Mouse (Mus musculus) thymus, postnatal 14 days (tissue): Measurements from ENCODE around the gene Foxd1.

Experiments used
- DNase-seq: peaks from one replicate; pipeline ENCODE4 v3.0.0; 2021

The Foxd1 gene

GRCm38 (mm10) chr13:98356176-98356972 lies 2.3 kb downstream of the Foxd1 start:
- DNase-seq = no peak

DNA sequence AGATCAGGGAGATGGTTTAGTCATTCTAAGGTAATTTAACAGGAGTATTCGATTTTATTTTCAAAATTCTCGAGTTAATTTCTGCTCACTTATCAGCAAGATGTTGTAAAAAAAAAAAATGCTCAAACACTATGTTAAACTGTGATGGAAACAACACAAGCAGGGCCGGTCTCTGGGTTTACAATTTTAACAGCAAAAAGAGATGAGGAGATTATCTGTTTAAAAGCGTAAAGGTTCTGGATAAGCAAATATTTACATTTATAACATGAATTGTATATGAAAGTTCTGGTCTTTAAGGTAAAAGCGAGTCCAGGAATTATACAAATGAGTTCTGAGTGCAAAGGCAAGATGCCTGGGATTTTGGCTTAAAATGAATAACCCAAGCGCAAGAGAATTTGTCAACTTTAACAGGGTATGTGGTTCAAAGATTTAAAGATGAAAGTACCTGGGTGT lies 3.0 kb downstream of the Foxd1 start:
- no peak for DNase-seq

DNA sequence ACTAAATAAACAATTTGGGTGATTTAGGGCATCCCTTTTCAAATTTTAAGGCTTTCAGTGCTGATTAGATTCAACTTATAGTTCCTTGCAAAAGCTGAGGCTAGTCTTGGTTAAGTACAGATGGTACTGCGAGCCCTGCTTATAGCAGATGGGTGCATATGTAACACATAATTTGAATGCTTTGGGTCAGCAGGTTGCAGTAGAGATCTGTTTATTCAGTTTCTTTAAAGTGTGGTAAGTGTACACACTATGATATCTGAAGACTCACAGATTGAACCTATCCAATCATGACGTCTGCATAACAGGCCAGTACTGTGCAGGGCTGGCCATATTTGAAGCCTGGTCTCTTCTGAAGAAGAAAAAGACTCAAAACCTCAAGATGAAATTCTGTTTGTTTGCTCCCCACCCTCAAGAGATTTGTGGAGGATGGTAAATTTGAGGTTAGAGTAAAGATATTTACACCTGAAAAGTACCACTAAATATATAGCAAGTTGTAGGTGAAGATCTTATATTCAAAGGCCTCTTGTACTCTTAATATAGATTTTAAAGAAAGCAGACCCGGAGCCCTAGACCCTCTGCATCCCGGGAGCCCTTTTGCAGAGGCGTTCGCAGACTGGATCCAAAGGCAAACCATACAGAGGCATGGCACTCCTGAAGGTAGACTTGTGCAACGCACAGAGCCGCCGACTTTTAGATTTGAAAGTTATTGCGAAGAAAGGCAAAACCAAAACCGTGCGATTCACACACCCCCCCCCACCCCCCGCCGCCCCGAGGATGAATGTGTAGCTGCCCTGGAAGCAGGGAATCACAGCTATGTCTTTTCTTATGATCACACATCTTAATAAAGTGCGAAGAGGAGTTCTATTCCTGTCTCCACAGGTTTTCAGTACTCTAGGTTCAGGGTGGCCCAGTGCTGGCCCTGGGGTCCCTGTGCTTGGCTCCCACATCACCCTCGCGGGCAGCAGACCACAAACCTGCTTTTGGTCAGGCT lies 3.7 kb downstream of the Foxd1 start:
- no peak for DNase-seq

DNA sequence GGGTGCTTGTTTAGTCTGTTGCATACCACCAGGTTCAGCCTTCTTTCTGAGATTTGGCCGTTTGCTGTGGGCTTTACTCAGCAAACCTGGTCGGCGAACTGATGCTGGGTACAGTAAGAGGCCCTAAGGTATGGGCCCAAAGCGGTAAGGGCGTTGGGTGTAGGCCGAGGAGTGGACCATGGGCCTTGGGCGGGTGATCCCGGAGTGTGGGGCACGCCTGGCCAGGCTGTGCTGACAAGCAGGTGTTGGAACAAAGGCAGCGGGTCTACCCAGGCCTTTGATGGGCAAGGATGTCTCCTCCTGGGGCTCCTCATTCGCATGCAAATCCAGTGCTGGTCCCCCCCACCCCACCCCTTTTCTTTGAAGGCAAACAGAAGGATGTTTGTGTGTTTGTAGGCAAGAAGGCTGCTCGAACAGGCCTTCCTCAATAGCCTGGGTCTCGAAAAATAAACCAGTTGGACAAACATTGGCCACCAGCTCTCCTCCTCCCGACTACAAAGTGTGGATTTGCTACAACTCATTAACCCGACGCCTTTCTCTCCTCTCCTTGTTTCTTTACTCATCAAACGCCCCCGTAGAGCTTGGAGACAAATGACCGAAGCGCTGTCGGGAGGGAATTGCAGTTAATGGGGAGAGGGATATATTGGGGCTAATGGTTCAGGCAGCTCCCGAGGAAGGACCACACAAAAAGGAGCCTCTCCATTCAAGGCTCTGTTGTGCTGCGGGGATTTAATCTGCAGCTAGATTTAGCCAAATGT lies 4.6 kb downstream of the Foxd1 start:
- no peak for DNase-seq

DNA sequence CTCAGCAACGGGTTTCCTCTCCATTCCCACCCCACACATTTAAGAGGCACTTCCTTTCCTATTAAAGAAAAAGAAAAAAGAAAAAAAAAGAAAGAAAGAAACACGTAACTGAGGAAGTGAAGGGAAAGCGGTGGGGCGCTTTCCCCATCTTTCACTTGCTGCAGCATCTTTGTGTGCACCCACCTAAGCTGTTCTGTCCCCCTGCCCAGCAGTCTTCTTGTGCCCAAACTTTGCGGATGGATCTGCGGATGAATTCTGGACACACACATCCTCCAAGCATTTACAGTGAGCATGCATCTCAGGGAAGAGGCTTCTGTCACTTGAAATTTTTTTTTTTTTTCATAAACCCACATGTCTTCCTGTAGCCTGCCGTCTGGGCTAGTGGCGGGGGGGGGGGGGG lies 5.3 kb downstream of the Foxd1 start:
- no peak for DNase-seq

DNA sequence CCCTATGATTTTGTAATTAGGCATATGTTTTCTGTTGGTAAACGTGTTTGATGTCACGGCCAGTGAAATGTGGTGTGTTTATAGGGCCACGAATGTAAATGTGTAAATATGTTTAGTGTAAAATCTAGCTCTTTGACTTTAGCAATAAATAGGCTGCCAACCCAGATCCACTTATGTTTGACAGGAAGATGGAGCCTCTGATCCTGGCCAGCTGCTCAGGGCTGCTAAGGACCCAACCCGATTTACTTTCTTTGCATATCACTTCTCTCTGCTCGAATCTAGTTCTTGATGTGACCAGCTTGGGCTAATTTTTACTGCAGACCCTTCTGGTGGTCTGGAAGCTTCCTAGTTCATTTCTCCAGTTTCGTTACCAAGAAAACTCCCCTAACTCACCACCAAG lies 6.3 kb downstream of the Foxd1 start:
- no peak for DNase-seq

DNA sequence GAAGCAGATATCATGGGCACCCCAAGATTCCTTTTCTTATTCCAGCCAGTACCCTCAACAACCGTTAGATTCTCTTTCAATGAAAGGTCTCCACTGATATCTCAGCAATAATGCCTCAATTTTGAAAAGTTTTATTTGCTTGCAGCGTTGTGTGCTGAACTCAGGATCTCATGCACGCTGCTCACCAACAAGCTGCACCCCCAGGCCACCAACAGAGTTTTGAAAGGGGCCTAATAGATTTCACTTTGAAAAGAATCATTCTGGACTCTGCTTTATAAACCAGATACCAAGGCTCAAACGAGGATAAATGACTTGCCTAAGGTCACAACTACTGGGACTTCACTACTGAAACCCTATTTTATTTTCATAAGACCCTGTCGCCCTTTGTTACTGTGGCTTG lies 7.1 kb downstream of the Foxd1 start:
- no peak for DNase-seq

DNA sequence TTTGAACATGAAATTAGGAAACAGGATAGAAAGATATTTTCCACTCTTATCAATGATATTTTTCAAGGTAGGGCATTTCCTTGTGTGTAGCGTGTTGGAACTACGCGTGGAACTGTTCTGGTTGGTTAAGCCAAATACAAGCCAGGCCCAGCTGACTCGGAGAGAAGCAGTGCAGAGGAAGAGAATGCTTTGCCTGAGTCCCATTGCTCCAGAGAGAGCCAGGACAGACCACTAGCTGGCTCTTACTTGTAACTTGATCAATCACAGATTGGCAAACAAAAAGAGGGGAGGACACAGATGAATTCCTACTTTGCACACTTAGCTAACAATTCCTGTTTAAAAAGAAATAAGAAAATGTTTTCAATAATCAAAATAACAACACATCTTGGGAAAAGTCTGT lies 9.0 kb downstream of the Foxd1 start:
- DNase-seq = no peak

DNA sequence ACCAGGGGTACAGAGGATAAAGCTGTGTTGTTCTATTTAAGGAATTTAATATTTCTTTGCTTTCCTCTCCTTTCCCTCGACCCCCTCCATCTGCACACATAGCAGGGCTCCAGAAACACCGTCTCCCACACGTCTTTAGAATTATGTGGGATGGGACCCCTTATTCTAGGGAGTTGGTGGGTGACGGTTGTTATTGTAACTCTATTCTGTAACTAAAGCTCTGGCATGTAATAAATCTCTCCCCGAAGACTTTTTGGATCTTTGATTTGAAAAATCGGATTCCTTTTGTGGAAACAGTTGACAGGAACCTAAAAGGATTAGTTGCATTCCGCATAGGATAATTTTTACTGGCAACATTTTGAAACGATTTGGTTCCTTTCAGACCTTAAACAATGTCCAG lies 11.0 kb downstream of the Foxd1 start:
- no peak for DNase-seq

DNA sequence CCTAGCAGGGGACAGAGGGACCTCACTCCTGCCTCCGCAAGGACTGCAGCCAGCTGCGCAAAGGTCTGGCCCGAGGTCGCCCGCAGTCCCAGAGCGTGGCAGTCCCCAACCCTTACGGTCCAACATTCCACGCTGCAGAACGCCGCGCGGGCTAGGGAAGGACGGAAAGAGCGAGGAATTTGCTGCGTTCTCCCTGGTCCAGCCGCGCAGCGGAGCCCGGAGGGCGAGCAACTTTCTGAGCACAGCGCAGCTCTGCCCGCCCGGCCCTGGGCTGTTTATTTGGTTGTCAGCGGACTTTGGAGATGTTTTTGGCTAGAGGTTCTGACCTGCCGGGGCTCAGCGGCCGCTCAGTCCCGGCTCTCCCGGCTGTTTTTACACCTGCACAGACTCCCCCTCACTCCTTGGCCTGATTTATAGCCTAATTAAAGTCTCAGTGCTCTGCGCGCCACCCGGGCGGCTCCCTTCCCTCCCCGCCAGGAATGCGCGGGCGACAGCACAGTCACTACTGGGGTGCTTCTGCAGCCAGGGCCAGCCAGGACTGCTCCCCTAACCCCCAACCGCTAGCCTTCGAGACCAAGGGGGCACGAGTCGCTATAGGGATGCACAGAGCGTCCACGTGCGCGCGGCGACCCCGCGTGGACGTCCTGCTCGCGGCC lies 11.9 kb downstream of the Foxd1 start:
- DNase-seq = no peak

GRCm38 (mm10) chr13:98366469-98367275 lies 12.6 kb downstream of the Foxd1 start:
- no peak for DNase-seq

GRCm38 (mm10) chr13:98367601-98368000 lies 13.6 kb downstream of the Foxd1 start:
- DNase-seq = no peak

GRCm38 (mm10) chr13:98369046-98369445 lies 15.0 kb downstream of the Foxd1 start:
- no peak for DNase-seq

- DNase-seq = no peak
Measured at GRCm38 (mm10) chr13:98374560-98374959, 20.5 kb downstream of the Foxd1 start.

DNA sequence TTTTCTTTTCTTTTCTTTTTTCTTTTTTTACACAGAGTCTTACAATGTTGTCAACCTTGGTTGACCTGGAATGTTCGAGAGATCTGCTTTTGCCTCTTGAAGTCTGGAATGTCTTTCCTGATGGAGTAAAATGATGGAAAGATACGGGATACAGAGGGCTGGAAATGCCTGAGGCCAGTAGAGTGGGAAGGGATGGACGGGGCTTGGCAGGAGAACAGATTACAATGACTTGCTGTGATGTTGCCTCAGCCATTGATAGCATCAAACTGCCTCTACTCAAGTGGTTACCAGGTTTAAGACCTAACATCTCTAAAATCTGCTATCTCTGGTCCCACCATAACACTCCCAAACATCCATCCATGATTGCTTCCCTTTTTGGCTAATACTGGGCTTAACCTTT lies 20.9 kb downstream of the Foxd1 start:
- no peak for DNase-seq

DNA sequence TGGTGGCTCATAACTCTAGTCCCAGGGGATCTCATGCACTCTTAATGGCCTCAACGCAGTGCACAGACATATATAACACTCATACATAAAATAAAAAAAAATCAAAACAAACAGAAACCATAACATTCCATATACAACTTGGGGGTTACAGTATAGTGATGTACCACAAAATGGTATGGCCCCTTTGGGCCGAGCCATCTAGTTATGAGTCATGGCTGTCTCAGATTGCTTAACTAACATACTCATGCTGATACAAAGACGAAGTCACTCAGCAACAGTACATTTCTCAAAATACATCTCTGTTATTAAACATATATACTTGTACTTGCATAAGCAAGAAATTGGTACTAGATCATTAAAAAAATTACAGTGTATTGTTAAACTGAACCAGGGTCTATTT lies 23.7 kb downstream of the Foxd1 start:
- no peak for DNase-seq

- DNase-seq = no peak
Measured at GRCm38 (mm10) chr13:98382751-98383150, 28.7 kb downstream of the Foxd1 start.

DNA sequence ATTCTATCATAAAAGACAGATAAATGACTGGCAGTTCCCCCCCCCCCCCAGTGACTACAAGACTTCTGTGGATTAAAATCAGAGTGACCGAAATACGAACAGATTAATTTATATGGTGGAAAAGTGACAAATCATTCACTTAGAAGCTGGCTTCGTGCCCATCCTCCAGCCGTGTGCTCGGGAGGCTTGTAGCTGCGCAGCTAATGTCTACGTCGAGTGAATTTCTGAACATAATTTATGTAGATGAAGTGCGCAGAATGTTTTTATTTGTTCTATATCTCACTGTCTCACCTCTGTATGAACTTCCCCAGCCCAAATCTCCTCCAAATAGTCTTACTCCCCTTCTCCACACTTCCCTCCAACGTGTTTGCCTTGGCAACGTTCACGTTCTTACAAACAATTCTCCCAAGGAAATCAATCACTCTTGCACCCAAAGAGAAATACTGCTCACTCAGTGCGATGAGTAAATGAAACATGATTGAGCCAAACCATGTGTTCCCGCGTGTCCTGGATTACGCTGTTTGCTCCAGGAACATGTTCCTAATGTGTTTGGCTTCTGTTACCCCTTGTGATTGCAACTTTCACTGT lies 30.0 kb downstream of the Foxd1 start:
- DNase-seq = no peak

- no peak for DNase-seq
Measured at GRCm38 (mm10) chr13:98385877-98386276, 31.8 kb downstream of the Foxd1 start.

GRCm38 (mm10) chr13:98389092-98389491 lies 35.0 kb downstream of the Foxd1 start:
- DNase-seq = no peak

GRCm38 (mm10) chr13:98390363-98390762 lies 36.3 kb downstream of the Foxd1 start:
- no peak for DNase-seq
